Mouse (Mus musculus) heart, adult 2 months (tissue): Measurements from ENCODE around the gene Nckap1.

Source experiments
- CTCF ChIP-seq: fragments of 200-600 bp; IDR thresholded peaks from 2 replicates; pipeline ENCODE4 v1.8.1; 2022; ENCODE audit warnings: antibody characterized with exemption, mild to moderate bottlenecking, moderate library complexity
- POLR2A ChIP-seq: fragments of 200-500 bp; IDR thresholded peaks from 2 replicates; pipeline ENCODE4 v1.6.1; 2011; ENCODE audit warnings: mild to moderate bottlenecking, low read depth, low read length, control low read depth; ENCODE audit not compliant: insufficient read depth

DNA sequence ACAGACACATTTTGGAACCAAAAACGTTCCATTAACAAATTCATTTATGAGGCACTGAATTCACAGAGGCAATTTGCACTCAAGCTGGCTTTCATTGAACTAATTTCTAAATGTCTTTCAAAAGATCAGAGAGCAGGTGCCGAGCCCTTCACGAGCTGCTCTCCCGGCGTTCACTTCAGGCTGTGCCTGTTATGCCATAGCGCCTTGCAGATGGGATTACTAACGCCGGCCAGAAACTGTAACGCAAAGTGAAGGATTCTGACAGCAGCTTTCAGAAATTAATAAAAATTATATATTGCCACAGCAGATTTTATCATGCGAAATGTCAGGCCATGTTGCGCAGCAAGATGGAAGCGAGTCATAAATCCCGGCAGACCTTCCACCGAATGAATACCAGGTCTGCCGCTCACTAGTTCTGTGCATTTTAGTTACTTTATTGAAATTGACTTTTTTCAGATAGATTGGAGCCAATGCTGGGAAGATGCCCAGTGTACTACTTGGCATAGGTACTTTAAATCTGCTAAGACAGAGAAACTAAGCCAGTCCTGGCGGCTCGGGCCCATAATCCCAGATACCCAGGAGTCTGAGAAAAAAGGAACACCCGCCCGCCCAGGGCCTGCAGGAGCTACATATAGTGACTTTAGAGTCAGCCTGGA, 22.7 kb upstream of the Nckap1 start:
- TF ChIP-seq POLR2A (no peak), CTCF (no peak)
